ENCODE assay signal across 9 mouse cellular contexts in the genomic region with DNA sequence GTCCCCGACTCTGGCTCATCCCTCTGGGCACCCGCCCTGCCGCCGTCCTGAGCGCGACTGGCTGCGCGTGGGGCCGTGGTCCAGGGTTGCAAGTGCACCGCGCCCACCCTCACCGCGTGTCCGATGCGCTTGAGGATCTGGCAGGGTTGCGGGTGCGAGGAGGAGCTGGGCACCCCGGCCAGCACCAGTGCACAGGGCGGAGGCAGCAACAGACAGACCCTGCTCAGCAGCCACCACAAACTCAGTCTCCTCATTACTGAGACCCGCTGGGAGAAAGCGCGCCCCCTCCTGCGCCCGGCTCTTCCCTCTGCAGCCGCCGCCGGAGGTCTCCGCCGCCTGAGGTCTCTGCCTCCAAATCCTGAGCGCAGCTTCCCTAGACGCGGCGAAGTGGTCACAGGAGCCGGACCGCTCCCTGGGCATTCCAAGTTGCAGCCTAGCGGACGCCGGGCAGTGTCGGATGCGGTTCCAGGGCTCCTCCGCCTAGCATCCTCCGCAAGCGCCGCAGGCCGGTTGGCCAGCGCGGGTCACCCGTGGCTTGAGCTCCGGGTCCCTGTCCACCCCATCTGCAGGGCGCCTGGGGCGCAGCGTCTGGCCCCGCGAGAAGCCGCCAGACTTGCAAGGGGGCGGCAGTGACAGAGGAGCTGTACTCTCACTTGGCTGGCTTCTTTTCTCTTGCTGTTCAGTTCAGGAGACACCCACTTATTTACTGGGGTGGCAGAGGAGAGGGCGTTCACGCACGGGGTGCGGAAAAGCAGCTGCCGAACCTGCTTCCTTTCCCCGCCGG. TPM values are rescaled to one million over a fixed set of nuclear protein-coding genes. Genes with fewer than 3 reads are reported as not detected.
A peak's percentile ranks its signal among the peaks of the same experiment; 100 is the strongest.
DNase-seq lines count a peak whose midpoint lies in the region; ATAC-seq lines count a peak whose summit lies in the region.
"Had no signal": no experiment of that assay in that cellular context is flagged by ENCODE, and none has a peak within 500 bp of the region (broad histone marks: within the 10 kb centered on the region; RNA-seq: fewer than 3 reads in every experiment).

No protein-coding gene starts in this region.

- no peaks in the 10 kb centered on the region for H3K9me3 ChIP-seq in forebrain, embryonic 12.5 days
- no peaks in the 10 kb centered on the region for H3K9me3 ChIP-seq in stomach, embryonic 16.5 days (replicated peaks; ENCODE audit: control insufficient read depth, low read length)

- DNase-seq in gastrocnemius, postnatal 4 days (ENCODE audit: low spot score in 2 of 2) = peak; percentile 17 to 18
- DNase-seq in gastrocnemius, adult 18-20 months (ENCODE audit: low spot score) = no peak
- peak; percentile 31 for DNase-seq in ZHBTc4 (ENCODE audit: low read depth, low spot score)
- peak; percentile 22 for DNase-seq in kidney, postnatal 10 days
- DNase-seq in mesoderm, embryonic 11.5 days (ENCODE audit: low read depth, low spot score) = peak; percentile 38
- DNase-seq in thymus, postnatal 36 days = no peak

- peak overlapping the region; percentile 63 for H3K9ac ChIP-seq in forebrain, embryonic 12.5 days
- peak overlapping the region; percentile 49 for H3K9ac ChIP-seq in stomach, embryonic 16.5 days (ENCODE audit: low read length)

- H3K36me3 ChIP-seq in forebrain, embryonic 12.5 days (replicated peaks) = no peaks in the 10 kb centered on the region
- no peaks in the 10 kb centered on the region for H3K36me3 ChIP-seq in stomach, embryonic 16.5 days (ENCODE audit: control insufficient read depth, insufficient read depth, low read length)

- H3K27me3 ChIP-seq in forebrain, embryonic 12.5 days = peaks cover 41% of the 10 kb centered on the region
- peaks cover 24% of the 10 kb centered on the region for H3K27me3 ChIP-seq in stomach, embryonic 16.5 days (ENCODE audit: control insufficient read depth, insufficient read depth, low read length)

- WGBS in forebrain, embryonic 12.5 days = under 1% methylated on average over 63 of the region's 63 CpGs
- WGBS in stomach, embryonic 16.5 days = under 1% methylated on average over 63 of the region's 63 CpGs

- peak overlapping the region; percentile 98 for H3K4me2 ChIP-seq in forebrain, embryonic 12.5 days
- peak overlapping the region; percentile 80 for H3K4me2 ChIP-seq in stomach, embryonic 16.5 days (ENCODE audit: low read depth, low read length)

- H3K27ac ChIP-seq in forebrain, embryonic 12.5 days = no peak overlapping the region
- H3K27ac ChIP-seq in stomach, embryonic 16.5 days (ENCODE audit: low read length) = no peak overlapping the region

- peak; percentile 70 for ATAC-seq in forebrain, embryonic 12.5 days (ENCODE audit: low FRiP score)
- ATAC-seq in stomach, embryonic 16.5 days (ENCODE audit: insufficient read depth, low FRiP score) = peak; percentile 34; the same call in 1 of the 2 replicates

- H3K4me1 ChIP-seq in forebrain, embryonic 12.5 days = peaks cover 13% of the 10 kb centered on the region
- H3K4me1 ChIP-seq in stomach, embryonic 16.5 days (ENCODE audit: control insufficient read depth, insufficient read depth, low read length) = no peaks in the 10 kb centered on the region

- peak overlapping the region; percentile 59 for H3K4me3 ChIP-seq in forebrain, embryonic 12.5 days (replicated peaks)
- H3K4me3 ChIP-seq in stomach, embryonic 16.5 days (replicated peaks; ENCODE audit: low read length) = peak overlapping the region; percentile 55

RNA-seq across cellular contexts. Expression of a gene that starts 0.5 kb away (rescaled TPM):
- total RNA-seq in gastrocnemius, postnatal 4 days (2021) = 1 to 10 TPM; 1.2 to 2.0 TPM
- total RNA-seq in gastrocnemius, adult 18-20 months (2021) = not detected
- 1.7 and 2.0 TPM in 2 replicates for polyA plus RNA-seq in forebrain, embryonic 12.5 days (2016; fragmentation: Nextera tagmentation; extraction: Ambion mirVana)
- 0.71 and 1.1 TPM in 2 replicates for polyA plus RNA-seq in stomach, embryonic 16.5 days (2015; fragmentation: Nextera tagmentation; extraction: Ambion mirVana)
- polyA plus RNA-seq: spleen, adult 2 months had no signal

Comparison
In these comparisons a context has a peak if more than half of its experiments do, and no peak if none do; other contexts are left out.
1. DNase-seq: peak in gastrocnemius, postnatal 4 days (2 of 2), ZHBTc4 (single experiment), kidney, postnatal 10 days (single experiment) and mesoderm, embryonic 11.5 days (single experiment); none in gastrocnemius, adult 18-20 months (single experiment) and thymus, postnatal 36 days (0 of 2).